10 mouse cellular contexts compared by ENCODE assay signal in genomic region chr1:73200112-73200511, GRCm38 (mm10).
A peak's percentile ranks its signal among the peaks of the same experiment; 100 is the strongest.
DNase-seq lines count a peak whose midpoint lies in the region; TF ChIP-seq lines count a peak whose summit lies in the region.
"Had no signal": no experiment of that assay in that cellular context is flagged by ENCODE, and none has a peak within 500 bp of the region (broad histone marks: within the 10 kb centered on the region; RNA-seq: fewer than 3 reads in every experiment).

No protein-coding gene starts in this region.

- H3K4me1 ChIP-seq in liver, adult 2 months (ENCODE audit: control insufficient read depth, insufficient read depth, low read length) = no peaks in the 10 kb centered on the region
- H3K4me1 ChIP-seq: forebrain, embryonic 13.5 days; limb, embryonic 15.5 days had no signal

- no peaks in the 10 kb centered on the region for H3K79me2 ChIP-seq in liver, adult 2 months (ENCODE audit: control insufficient read depth, insufficient read depth, low read length)

- H3K36me3 ChIP-seq in liver, adult 2 months (ENCODE audit: control insufficient read depth, insufficient read depth, low read length) = no peaks in the 10 kb centered on the region
- H3K36me3 ChIP-seq: limb, embryonic 15.5 days had no signal

- TF ChIP-seq CTCF in liver, adult 2 months (IDR thresholded peaks at IDR 0.05; ENCODE audit: low read depth, low read length) = no peak

- peak; percentile 5 for DNase-seq in 416B (ENCODE audit: low read depth)
- peak; percentile 98 for DNase-seq in heart, adult 11 months
- DNase-seq in heart, postnatal 25 days (ENCODE audit: low spot score) = peak; percentile 25
- peak; percentile 9 for DNase-seq in liver, adult 2 months (ENCODE audit: extremely low read depth, low read depth, low spot score)
- no peak for DNase-seq in left cerebral cortex, postnatal 36 days (ENCODE audit: low spot score in 2 of 2)
- no peak for DNase-seq in testis, postnatal 10 days (ENCODE audit: low spot score)
- DNase-seq in right cerebral cortex, postnatal 14 days = no peak
- DNase-seq in gastrocnemius, postnatal 14 days = no peak

- no peak overlapping the region for H3K4me3 ChIP-seq in liver, adult 2 months (ENCODE audit: insufficient read depth, low read depth, low read length)
- H3K4me3 ChIP-seq: forebrain, embryonic 13.5 days; limb, embryonic 15.5 days had no signal

- WGBS in liver, adult 2 months = 52% methylated on average over 2 of the region's 2 CpGs

- no peaks in the 10 kb centered on the region for H3K27me3 ChIP-seq in liver, adult 2 months (ENCODE audit: control insufficient read depth, insufficient read depth, low read length)
- H3K27me3 ChIP-seq: forebrain, embryonic 13.5 days; limb, embryonic 15.5 days had no signal

- H3K27ac ChIP-seq in liver, adult 2 months (replicated peaks; ENCODE audit: insufficient read depth, low read depth, low read length) = 0 out of 2 replicates have a peak overlapping the region, but pooled peaks have one; percentile 32
- H3K27ac ChIP-seq: forebrain, embryonic 13.5 days; limb, embryonic 15.5 days had no signal

- no peak for TF ChIP-seq POLR2A in liver, adult 2 months (IDR thresholded peaks at IDR 0.05; ENCODE audit: extremely low read depth, insufficient read depth, low read length)

- intact Hi-C loops in heart, postnatal 25 days (cut with DNase I) = no loop called here
- intact Hi-C loops in left cerebral cortex, postnatal 36 days (cut with DNase I) = no loop called here
- intact Hi-C loops in gastrocnemius, postnatal 14 days (cut with DNase I; ENCODE audit: low total_unique reads) = no loop called here

- no peak overlapping the region for H3K9ac ChIP-seq in liver, adult 2 months (ENCODE audit: low read depth, low read length)
- H3K9ac ChIP-seq: forebrain, embryonic 13.5 days; limb, embryonic 15.5 days had no signal

Comparison
In these comparisons a context has a peak if more than half of its experiments do, and no peak if none do; other contexts are left out.
1. DNase-seq: peak in 416B (single experiment), heart, adult 11 months (single experiment), heart, postnatal 25 days (single experiment) and liver, adult 2 months (single experiment); none in left cerebral cortex, postnatal 36 days (0 of 2), testis, postnatal 10 days (single experiment), right cerebral cortex, postnatal 14 days (single experiment) and gastrocnemius, postnatal 14 days (single experiment).